Mouse (Mus musculus): ENCODE results near the gene Ift140.
A peak's percentile ranks its signal among the peaks of the same experiment; 100 is the strongest.

Gene Ift140

DNA sequence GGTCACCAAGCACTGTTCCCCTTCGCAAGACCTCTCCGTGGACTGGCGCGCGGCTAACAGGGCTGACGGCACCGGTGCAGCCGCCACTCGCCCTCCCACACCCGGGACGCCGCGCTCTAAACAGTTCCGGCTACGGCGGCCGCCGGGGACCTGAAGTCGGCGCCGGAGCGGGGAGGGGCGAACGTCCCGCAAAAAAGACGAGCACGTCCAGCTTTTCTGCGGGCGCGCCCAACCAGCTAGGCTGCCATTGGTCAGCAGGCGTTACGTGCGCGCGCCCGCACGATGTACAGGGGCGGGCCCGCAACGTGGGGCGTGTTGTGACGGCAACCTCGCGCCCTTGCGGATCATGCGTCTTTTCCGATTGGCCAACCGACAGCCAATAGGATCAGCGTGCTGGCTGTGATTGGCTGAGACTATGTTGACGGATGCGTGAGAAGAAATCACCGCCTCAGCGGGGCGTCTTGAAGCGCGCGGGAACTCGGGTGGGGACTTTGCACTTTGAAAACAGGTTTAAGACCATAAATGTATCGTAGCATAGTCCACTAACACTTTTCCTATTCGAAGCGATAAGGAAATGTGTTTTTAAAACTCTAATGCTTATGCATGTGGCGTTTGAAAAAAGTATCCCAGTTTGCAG, at the start of gene Ift140, which contains the start of gene Cramp1l:
Gene Ift140, plus strand, starts transcription at position 431 of the 637 bp plus-strand sequence.
Gene Cramp1l, minus strand, starts transcription at position 134 of the 637 bp plus-strand sequence.
- DNase-seq (ENCODE audit: extremely low read depth, low read depth) = peak; percentile 87

DNA sequence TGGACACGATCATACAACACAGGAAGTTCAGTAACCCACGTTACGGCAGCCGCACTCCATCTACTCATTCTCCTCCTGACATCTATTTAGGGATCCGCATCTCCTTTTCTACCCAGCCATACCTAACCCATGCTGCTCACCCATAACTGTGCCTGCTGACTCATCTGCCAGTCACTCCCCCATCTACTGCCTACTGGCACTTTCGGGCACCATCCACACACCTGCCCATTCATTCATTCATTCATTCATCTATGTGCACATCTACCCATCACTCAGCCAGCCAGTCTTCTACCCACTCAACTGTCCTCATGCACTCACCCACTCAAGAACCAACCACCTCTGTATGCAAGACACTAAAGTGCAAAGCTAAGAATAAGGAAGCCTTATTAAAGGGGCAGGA, 28.7 kb upstream of the Ift140 start:
- no peak for DNase-seq (ENCODE audit: extremely low read depth, low read depth)

DNA sequence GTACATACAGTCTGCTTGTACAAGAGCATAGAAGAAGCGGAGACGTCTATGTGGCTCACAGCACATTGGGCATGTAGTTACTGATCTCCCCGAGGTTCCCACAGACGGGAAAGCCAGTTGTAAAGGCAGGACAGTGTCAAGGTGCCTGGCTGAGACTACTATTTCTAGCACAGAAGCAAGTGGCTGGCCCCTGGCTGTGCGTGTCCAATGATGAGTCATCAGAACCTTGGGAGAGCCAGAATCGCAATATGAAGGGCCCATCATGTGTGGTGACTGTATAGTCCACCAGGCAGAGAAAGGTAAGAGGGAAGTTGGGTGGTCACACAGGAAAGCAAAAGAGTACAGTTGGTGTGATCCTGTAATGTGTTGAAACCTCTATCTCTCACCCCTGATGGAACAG, 21.2 kb upstream of the Ift140 start:
- DNase-seq (ENCODE audit: extremely low read depth, low read depth) = no peak

DNA sequence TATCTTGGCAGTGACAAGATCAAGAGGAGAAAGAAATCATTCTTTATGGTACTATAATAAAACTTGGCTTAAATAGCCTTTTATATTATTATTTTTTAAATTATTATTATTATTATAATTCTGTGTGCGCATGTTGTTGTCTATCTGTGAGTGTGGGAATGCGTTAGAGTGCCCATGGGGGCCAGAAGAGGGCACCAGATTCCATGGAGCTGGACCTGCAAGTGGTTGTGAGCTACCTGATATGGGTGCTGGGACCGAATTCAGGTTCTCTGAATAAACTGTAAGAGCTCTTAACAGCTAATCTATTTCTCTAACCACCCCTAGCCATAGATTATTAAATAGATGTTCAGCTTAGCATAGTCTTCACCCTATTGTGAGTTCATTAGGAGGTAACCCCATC, 10.8 kb upstream of the Ift140 start:
- DNase-seq (ENCODE audit: extremely low read depth, low read depth) = no peak

DNA sequence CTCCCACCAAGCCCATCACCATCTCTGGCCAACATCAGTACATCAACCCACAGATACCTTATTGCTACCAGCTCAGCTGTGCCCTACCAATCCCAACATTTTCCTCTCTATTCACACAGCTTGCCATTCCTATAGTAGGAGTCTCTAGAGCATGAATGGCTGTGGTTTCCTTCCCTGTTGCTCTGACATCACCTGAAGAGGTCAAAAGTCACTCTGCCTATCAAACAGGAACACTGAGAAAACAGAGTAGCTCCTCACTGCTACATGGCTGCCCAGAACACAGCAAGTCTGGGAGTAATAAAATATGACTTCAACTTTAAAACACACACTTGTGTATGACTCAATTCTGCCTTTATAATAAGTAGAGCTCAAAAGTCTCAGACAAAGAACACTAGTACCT, 8.4 kb upstream of the Ift140 start:
- DNase-seq (ENCODE audit: extremely low read depth, low read depth) = no peak

DNA sequence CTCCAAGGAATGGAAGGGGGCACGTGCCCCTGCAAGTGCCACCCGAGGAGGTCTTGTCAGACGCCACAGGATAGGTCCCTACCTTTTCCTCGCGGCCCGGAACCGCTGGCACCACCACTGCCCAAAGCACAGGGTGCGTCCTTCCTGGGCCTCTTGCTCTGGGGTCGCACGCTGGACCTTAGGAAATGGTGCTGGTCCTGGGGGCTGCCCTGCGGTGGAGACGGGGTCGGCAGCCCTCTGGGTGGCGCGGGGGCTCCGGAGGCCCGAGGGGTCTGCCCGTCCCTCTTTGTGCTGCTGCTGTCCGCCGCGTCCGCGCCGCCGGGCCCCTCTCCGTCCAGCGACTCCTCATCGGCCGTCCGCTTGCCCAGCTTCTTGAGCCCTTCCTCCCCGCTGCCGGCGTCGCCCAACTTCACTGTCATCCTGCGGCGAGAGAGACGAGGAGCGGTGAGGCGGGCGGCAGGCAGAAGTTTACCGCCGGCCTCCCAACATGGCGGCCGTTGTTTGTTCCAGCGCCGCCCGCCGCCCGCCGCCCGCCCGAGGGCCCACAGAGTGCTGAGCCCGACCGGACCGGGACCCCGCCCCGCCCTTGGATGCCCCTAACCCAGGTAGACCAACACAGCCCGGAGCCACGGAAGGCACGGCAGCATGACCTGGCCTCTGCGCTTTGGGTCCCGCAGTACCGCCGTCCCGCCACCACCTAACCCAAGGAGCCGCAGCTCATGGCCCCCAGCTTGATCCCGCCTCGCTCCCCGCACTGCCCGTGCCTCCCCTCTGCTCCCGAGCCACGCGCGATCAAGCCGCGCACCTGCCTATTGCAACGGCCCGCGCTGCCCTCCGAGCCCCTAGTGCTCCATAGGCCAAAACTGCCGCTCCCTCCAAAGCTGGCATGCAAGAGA, 2.0 kb upstream of the Ift140 start:
- no peak for DNase-seq (ENCODE audit: extremely low read depth, low read depth)

DNA sequence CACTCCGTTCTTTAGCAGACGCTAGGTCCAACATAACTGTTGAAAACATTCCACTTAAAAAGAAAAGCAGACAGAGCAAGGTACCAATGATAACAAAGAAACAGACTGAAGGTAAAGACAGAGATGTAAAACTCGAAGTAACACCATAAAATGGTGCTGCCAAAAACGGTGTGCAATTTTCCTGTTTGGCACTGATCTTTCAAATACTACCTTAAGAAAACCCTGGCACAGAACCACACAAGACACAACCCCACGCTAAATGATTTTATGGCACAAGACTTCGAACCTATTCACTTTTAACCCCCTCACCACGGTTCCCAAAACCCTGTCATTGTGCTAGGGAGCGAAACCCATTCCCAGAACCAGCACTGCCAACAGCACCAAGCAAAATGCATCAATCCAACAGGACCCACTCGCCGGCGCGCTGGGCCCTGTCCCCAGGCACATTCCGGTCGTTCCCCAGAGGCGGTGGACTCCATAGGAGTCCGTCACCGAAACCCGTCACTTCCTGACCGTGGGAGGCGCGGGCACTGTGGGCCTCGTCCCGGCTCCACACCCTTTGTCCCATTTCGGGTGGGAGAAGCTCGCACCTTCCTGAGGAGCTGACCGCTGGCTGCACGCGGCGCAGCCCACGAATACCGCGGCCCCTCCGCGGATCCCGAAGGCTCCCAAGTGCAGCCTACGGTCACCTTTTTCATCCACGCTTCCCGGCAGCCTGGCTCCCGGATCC, 879 bp upstream of the Ift140 start:
- no peak for DNase-seq (ENCODE audit: extremely low read depth, low read depth)

DNA sequence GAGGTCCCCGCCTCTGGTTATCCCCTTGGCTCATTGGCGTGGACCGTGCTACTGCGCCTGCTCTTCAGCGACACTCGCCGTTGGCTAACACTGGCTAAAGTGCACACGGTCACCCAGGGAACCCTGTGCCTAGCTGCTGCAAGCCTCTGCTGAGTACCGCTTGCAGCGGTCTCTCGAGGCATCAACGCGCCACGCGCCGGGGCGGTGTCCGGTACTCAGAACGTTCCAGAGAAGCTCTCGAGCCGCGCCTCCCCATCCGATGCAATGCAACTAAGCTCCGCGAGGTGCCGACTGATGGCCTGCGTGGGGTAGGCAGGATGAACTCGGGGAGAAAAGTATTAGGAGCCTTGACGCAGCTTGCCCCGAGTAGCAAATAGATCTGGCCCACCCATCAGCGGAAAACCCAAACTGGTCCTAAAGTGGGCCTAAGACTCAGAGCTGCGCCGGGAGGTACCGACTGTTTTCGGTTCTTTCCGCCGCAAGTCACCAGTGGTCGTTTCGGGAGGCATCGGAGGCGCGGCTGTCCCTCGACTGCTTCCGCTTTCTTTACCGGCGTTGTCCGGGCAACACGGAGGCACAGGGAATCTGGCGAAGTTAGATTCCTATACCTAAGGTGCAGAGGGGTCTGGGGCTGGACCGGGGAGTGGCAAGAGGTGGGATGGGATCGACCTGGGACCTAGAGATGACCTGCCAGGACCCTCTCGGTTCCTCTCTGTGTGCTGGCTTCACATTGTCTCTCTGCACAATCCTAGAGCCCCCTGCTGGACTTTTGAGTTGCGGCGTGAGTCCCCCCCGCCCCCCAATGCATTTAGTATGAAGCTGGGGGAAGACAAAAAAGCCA, 627 bp downstream of the Ift140 start:
- no peak for DNase-seq (ENCODE audit: extremely low read depth, low read depth)

DNA sequence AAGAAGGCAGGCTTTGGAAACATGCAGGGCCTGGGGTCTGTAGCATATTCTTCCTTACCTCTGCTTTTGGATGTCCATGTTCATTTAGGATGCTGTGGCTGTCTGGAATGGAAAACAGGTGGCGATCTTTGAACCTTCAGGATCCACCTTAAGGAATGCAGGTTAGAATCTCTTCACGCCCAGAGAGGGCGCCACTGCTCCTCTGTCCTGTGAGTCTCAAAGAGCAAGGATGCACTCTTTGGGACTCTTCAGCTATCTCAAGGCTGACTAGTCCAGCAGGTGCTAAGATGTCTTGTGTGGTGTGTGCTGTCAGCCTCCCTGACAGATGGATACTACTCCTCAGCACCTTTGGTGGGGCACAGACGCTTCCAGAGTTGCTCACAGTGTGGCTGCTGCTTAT, 20.3 kb downstream of the Ift140 start:
- no peak for DNase-seq (ENCODE audit: extremely low read depth, low read depth)

DNA sequence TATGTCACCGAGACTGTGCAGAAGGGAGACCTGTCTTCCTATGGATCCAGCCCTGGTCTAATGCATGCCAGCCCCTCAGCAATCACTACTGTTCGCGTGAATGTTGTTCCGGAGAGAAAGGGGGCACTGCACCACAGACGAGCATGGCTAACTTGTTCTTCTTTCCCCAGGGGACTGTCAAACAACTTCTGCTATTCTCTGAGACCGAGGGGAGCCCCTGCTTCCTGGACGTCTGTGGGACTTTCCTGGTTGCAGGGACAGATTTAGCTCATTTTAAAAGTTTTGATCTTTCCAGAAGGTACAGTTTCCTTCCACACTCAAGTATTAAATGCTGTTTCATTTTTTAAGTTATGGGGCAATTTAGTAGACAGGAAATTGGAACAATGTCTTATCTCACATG, 29.0 kb downstream of the Ift140 start:
- no peak for DNase-seq (ENCODE audit: extremely low read depth, low read depth)

DNA sequence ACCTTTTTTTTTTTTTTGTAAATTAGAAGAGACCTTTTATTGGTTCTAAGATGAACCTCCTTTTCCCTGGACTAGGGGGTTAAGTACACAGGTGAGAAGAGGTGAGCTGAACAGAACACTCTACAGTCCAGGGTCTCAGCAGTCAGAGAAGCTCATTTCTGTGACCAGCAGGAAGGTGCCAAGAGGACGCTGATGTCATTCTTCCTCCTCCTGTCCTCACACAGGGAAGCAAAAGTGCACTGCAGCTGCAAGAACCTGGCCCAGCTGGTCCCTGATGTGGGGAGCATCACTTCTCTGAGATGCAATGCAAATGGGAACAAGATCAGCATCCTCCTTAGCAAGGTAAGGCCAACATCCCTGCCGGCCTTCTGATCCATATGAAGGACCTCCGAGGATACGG, 29.4 kb downstream of the Ift140 start:
- no peak for DNase-seq (ENCODE audit: extremely low read depth, low read depth)

DNA sequence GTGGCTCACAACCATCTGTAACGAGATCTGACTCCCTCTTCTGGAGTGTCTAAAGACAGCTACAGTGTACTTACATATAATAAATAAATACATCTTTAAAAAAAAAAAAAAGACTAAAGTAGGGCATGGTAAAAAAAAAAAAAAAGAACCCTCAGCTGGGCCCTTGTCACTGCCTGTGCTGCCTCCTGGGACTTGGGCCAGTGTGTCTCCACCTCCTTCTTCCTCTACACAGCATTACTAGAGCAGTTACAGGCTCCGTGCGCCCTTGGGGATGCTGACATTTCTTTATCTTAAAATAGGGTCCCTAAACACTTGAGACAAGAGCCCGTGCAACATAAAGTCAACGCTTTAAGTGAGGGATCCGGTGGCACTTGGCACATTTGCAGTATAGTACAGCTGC, 31.3 kb downstream of the Ift140 start:
- DNase-seq (ENCODE audit: extremely low read depth, low read depth) = no peak

DNA sequence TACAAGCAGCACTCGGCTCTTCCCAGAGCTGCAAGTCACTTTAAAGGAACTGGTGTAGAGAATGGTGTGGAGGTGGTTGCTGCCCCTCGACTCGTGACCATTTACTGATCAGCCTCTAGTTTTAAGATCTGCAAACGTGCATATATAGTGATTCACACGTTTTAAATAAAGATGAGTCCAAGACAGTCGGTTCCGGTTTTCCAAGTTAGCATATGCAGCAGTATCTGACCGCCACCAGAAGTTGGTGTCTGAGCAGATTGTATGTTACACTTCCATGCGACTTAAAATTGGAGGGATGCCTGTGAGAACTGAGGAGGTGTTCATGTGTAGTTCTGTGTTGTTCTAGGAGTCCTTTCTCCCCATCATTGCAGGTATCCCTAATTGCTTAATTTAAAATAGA, 37.4 kb downstream of the Ift140 start:
- no peak for DNase-seq (ENCODE audit: extremely low read depth, low read depth)

DNA sequence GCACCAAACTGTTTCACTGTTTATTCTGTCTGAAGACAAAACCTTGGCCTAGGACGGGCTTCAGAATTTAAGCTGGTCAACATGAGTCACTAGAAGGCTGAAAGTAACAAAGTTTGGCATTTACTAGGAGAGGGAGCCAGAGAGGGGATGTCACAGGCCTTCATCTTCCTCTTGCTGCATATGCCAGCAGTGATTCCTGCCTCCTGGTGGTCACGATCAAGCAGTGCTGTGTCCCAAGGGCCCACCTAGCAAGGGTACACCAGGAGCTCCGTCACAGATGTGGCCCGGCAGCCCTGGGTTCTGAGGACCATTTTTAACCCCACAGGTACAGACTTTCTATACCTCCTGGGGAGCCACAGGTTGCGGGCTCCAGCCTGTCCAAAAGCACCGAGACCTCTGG, 41.2 kb downstream of the Ift140 start:
- no peak for DNase-seq (ENCODE audit: extremely low read depth, low read depth)

DNA sequence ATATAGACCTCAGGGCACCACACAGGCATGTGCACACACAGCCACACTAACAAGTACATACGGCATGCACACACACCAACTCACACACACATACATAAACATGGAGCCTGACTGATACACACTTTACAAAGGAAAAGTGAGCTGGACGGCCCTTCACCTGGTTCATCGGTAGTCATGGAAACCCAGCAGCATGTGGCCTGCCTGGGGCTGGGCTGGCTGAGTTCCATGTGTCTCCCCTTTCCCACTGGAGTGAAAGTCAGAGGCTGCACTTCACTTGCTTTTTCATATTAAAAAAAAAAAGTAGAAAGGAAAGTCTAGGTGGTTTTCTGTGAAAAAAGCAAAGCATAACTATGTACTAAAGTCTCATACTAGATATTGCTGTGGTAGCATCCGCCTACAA, 47.4 kb downstream of the Ift140 start:
- DNase-seq (ENCODE audit: extremely low read depth, low read depth) = no peak

DNA sequence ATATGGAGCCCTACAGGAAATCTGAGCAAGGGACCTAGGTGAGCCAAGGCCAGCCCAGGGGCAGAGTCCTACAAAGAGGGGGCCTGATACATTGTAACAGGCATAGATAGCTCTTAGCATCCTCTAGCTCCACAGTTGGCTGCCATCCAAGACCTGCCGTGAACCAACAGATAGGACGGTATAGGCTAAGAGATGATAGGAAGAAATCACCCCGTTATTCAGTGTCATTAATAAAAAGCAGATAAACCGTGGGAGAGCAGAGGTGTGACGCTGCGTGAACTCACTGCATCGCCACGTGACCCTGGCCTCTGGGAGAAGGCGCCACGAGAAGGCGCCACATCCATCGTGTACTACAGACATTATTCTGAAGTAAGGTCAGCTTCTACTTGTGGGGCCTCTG, 48.0 kb downstream of the Ift140 start:
- DNase-seq (ENCODE audit: extremely low read depth, low read depth) = no peak

DNA sequence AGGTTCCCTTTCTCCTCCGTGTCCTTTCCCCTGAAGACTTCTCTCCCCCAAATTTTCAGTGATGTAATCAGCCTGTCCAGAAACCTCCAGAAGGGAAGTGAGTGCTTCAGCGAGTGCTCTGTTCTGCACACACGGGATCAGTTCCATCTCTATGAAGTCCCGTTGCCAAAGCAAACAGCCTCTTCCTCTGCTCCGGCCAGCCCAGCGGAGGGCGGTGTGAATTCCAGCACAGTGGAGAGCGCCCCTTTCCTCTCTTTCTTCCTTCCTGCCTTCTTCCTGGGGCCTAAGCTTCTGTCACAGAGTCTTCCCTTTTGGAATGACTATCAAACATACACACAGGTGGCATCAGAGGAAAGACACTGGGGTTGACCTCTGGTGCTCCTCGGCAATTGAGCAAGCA, 48.5 kb downstream of the Ift140 start:
- DNase-seq (ENCODE audit: extremely low read depth, low read depth) = no peak

DNA sequence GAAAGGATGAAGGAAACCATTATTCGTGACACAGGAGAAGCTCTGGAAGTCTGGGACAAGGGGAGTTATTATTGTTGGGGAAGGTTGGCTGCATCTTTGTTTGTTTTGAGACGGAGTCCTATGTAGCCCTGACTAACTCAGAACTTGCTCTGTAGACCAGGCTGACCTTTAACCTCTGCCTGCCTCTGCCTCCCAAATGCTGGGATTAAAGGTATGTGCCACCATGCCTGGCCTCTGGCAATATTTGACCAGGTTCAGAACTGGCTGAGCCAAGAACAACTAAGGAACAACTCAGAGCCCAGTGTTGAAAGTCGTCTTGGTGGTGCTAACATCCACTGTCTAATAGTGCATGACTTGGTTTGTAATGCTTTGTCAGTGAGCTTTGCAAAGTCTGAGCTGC, 49.3 kb downstream of the Ift140 start:
- DNase-seq (ENCODE audit: extremely low read depth, low read depth) = no peak

DNA sequence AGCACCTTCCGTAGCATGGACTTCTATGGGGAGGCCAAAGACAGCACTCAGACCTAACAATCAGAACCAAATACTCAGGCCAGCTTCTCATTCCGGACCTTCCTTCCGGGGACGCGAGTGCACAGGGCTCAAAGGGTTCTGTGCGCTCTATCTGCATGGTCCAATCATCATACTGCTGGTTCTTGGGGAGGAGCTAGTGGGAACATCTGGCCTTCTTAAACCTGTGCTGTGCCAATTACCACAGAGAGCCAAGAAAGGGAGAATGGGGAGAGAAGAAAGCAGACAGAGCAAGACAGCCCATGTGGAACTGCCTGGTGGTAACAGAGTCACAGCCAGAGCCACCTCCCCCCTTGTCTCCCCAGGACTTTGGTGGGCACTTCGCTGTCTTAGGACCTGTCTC, 50.7 kb downstream of the Ift140 start:
- no peak for DNase-seq (ENCODE audit: extremely low read depth, low read depth)

DNA sequence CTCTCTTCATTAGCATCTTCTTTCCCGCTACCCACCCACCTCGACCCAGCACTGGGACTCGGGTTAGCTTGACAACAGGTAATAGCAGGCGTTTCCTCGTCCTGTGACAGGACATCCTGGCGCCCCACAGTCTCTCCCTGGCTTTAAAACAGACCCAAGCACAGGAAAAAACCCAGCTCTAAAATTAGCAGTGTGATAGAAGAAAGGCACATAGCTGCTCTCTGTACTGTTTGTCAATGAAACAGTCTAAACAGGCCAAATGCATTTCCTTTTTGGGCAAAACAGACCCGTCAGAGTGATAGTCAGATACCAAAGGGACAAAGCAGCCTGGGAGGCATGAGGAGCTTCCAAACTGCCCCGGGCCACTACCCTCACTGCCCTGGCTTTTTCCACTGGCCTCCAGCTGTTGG, 51.6 kb downstream of the Ift140 start:
- no peak for DNase-seq (ENCODE audit: extremely low read depth, low read depth)

DNA sequence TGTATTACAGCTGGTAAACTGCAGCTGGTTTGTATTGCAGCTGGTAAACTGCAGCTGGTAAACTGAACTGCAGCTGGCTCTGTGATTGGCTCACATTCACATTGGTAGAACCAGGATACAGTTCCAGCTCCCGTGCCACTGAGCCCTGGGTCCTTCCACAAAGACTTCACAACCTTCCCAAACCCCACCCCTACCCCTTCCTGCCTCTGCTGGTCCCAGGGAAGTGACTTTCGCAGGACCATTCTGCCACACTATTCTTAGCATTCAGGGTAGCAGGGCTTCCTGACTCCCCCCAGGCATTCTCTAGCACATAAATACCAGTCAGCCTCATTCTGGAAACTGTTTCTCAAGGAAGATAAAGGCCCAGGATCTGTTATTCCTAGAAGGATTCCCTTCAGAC, 52.8 kb downstream of the Ift140 start:
- no peak for DNase-seq (ENCODE audit: extremely low read depth, low read depth)
